Mouse (Mus musculus) ovary, adult 18-20 months (tissue): ENCODE data around the gene Snrk.

Source experiments
- DNase-seq: peaks from one replicate; pipeline ENCODE4 v3.0.0; 2022; ENCODE audit warnings: low spot score, mixed read lengths

The Snrk gene

GRCm38 (mm10) chr9:122107701-122108375 lies 9.2 kb upstream of the Snrk start:
- no peak for DNase-seq

DNA sequence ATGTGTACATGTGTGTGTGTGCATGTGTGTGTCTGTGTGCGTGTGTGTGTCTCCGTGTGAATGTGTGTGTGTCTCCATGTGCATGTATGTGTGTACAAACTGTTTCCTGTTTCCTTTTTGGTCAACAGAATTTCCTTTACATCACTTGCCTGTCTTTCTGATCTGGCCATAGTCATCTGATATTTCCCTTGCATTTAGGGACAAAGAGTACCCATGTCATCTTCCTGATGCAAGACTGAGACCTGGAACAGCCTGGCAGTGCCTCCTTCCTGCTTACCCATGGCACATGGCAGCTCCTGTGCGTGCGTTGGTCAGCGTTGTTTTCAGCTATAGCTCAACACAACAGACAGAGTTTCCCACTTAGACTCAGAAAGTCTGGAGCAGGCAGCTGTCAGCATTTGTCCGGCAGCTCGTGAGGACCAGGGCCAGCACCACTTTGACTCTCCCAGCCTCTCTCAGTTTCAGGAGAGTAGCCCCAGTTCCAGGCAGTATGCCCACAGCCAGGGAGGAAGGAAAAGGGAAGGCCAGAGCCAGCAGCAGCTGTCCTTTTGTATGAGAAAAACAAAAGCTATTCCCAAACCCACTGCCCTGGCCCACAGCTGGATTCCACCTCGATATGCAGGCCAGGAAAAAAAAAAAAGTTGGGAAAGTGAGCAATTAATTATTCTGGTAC lies 7.4 kb upstream of the Snrk start:
- DNase-seq: peak; percentile 20

- no peak for DNase-seq
Measured at GRCm38 (mm10) chr9:122110508-122110907, 6.6 kb upstream of the Snrk start.

GRCm38 (mm10) chr9:122110921-122111320 lies 6.1 kb upstream of the Snrk start:
- no peak for DNase-seq

- DNase-seq: no peak
Measured at GRCm38 (mm10) chr9:122115552-122115951, 1.5 kb upstream of the Snrk start.

DNA sequence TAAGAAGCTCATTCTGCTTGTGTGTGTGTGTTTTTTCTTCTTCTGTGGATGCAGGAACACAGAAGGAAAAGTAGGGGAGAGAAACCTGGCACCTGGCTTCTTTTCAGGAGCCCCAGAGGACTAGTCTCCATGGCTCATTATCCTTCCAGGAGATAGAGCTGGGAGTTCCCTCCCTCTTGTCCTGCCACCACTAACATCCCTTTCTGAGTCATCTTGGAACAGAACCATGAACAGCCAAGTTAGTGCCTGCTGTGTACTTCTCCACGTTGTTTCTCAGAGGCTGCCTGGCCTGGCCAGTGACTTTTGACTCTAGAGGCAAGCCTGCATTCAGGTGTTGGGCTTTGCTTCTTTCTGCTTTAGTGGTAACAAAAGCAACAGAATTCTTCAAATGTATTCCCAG lies 707 bp upstream of the Snrk start:
- no peak for DNase-seq

DNA sequence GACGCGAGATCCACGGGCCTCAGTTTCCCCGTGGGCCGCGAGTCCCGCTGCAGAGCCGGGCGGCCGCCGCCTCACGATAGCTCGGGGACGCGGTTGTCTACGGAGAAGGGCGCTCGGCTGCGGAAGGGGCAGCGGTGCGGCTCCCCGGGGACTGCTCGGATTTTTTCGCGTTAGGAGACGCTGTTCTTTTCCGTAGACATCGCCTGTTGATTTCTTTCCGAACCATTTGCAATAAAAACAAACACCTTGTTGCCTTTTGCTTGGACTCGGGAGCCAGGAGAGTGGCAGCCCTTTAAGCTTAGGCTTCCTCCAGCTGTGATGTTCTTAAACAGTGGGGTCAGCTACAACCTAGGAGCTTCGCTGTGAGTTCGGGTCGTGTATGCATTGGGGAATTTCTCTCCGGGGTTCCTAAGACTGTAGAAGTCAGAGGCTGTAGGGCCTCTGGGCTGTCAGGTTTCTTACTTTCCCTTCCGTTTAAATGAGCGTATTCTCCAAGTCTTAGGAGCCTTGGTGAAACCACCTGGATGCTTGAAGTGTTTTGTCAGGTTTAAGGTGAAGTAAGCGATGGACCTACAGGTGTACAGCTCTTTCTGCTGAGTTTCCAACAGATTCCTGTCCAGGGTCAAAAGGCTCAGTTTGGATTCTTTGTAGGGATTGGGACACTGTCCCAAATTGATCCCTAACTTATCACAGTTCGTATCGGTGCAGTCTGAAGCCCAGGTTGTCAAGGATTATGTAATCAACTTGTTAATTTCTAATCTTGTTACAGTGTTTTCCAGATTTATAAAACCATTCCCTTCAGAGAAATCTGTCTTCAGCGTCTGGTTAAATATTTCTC lies 845 bp downstream of the Snrk start:
- no peak for DNase-seq

- peak; percentile 32 for DNase-seq
Measured at GRCm38 (mm10) chr9:122120089-122120488, 3.0 kb downstream of the Snrk start.

GRCm38 (mm10) chr9:122122113-122122512 lies 5.0 kb downstream of the Snrk start:
- DNase-seq: no peak

DNA sequence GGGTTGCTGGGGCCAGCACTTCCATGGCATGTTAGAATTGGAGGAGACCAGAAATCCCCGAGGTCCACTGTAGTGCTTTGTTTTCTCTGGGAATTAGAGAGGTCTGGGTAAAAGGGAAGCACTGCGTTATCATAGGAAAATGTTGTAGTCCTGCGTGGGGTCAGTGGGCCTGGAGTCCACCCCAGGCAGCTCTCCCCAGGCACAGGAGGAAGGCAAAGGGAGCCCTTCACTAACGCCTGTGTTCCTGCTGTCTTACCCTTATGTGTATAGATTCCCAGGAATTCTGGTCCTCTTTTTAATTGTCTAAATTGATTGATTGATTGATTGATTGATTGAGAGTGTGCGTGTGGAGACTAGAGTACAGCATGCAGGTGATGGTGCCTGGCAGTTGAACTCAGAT lies 6.1 kb downstream of the Snrk start:
- no peak for DNase-seq

DNA sequence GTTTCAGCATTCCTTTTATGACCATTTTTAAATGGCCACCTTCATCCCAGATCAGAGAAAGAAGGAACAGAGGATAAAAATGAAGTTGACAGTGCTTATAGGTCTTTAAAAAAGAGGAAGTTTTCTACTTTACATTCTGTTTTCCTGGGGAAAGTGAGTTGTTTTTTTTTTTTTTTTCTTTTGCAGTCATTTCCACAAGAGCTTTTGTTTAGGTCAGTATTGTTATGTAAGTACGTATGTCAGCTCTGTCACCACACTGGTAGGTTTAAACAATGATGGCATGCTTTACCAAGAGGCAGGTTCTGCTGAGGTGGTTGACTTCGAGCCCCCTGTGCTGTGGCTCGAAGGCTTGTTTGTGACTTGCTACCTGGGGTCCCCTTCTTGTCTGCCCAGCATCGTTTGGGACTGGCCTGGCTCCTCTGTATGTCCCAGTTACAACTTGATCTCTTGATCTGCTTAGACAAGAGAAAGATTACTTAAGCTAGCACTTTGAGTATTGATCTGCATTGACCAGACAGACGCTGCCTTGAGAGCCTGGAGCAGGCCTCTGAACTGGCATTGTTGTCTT lies 8.7 kb downstream of the Snrk start:
- DNase-seq: no peak

DNA sequence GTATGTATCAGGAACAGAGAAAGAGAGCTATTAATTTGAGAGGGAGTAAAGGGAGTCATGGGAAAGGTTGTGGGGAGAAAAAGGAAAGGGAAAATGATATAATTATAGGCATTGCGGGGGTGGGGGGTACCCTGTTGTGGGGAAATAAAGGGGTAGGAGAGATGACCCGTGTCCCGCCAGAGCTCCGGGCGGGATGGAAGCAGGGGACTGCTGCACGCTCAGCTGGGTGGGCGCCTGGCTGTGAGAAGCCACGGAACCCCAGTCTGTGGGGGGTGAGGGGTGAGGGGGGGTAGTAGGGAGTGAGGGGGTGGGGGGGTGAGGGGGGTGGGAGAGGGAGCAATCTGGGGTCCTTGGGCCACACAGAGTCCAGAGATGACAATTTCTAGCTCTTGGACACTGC lies 9.7 kb downstream of the Snrk start:
- DNase-seq: no peak

DNA sequence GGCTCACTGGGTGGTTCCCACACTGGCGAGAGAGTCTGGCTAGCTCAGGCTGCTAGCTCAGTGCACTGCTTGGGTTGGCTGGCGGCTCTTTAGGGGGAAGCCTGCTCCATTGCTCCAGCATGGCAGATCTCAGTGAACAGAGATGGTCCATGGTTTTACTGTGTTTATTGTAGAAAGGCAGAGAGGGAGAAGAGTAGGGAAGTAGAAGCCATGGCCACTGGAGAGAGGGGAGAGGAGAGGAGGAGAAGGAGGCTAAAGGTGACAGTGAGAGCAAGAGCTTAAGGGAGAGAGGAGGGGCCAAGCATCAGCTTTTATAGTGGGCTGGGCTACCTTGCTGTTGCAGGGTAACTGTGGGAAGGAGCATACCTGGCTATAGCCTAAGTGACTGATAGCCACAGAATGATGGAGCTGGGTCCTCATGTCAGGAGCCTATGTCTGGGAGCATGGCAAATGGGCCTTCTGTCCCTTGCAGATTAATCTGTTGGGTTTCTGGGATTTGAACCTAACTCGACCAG lies 10.3 kb downstream of the Snrk start:
- DNase-seq: no peak

- DNase-seq: no peak
Measured at GRCm38 (mm10) chr9:122128686-122129085, 11.6 kb downstream of the Snrk start.

DNA sequence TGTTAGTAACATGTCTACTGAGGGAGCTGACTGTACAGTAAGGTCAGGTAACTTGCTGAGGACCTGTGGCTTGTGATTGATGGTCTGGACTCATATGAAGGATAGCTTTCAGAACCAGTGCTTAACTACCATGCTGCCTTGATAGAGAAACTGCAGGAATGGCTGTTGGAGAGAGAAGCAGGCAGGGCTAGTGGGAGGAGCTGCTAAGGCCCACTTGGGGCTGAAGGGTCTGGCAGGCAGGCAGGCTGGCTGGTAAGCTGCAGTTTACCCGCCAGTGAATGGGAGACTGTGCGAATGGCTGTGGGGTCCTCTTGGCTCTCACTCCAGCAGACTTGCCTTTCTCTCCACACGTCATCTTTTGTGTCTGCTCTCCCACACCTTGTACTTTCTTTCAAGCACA lies 13.6 kb downstream of the Snrk start:
- no peak for DNase-seq

DNA sequence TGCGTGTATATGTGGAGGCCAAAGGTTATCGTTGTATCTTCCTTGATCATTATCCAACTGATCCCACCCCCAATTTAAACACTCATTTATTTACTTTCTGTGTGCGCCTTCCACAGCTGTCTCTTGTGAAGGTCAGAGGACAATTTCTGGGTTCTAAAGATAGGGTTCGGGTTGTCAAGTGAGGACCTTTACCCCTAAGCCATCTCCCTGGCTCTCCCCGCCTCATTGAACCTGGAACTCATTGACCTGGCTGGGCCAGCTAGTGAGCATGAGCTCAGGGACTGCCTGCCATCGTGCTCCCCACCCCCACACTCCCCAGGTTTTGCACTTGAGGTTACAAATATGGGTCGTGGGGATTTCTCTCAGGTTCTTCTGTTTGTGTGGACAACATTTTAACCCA lies 15.1 kb downstream of the Snrk start:
- DNase-seq: no peak

DNA sequence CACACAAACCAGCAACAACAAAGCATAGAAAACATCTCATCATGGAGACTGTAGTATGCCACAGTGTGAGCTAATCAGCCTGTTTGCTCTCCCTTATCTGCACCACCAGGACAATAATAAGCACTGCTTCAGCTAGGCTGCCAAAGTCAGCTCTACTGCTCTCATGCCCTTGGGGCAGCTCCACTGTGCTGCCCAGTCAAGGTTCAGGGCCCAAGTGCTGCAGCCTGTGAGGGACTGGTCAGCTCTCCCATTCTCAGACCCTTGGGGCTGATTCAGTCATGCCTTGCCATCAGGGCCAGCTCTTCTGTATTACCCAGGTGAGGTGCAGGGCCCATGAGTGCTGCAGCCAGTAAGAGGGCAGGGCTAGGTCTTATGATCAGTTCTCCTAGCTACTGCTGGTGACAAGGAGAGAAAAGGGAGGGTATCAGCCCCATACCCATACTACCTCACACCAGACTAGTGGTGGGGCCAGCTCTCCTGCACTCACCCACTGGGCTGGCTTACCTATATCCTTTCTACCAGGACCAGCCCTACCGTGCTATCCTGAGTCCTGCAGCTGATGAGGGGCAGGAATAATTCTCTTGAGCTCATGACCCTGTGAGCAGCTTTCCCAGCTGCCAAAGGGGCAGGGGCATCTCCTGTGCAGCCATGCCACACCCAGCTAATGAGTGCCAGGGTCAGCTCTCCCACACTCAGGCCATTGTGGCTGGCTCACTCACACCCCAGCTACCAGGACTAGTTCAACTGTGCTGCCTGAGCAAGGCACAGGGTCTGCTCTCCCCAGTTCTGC lies 18.2 kb downstream of the Snrk start:
- peak; percentile 71 for DNase-seq

- DNase-seq: no peak
Measured at GRCm38 (mm10) chr9:122135885-122136170, 18.8 kb downstream of the Snrk start.

DNA sequence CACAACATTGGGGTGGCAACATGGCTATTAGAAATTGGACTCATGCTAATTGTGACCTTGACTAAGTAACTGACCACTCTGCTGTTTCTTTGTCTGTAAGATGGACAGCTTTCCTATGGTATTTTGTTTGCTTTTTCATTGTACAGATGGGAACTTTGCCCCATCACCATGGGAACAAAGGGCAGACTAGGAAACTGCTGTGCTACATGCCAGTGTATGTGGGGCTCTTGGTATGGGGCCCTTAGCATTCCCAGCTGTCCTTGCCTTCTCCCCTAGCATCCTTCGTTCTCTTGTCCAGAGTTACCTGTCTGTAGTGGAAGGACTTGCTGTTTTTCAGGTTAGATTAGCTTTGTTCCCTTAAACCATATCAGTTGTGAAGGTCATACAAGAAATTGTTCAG lies 20.9 kb downstream of the Snrk start:
- no peak for DNase-seq

DNA sequence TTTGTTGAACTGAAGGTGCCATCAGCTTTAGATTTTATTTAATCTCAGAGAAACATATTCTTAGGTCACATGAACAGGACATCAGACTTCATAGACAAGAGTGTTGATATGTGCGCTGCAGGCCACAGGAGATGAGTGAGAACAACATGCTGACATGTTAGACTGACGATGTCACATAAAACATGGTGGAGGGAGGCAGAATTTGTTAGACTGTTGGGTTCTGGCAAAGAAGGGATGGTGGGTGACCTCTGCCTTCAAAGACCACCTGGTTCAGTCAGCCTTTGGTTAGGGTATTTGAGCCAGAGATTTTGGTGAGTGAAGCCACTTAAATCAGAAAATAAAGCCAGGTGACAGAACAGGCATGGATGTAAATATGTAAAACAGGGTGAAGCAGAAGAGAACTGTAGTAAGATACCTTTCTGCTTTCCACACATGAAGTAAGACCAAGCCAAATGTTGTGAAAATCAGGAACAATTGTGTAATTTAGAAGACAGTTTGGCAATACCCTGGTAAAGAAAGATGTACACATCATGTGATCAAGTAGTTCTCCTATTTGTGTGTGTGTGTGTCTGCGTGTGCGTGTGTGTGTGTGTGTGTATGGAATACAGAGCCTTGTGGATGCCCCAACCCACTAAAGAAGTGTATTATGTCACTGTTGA lies 21.4 kb downstream of the Snrk start:
- DNase-seq: no peak

DNA sequence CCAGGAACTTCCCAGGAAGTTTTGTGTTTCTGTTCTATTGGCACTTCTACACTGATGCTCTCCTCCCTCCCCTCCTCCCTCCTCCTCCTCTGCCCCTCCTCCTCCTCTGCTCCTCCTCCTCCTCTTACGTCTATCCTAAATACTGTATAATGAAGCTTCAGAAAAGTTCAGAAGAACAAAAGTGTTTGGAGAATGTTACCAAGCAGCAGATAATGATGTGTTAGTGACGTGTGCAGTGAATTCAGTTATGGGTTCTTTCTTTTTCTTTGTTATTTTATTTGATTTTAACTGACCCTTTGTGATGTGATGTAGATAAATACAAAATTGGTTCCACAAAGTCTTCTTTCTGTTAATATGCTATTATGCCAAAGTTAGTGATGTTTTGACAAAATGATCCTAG lies 22.2 kb downstream of the Snrk start:
- DNase-seq: no peak
